Mouse (Mus musculus) intestine, postnatal 0 days (tissue): ENCODE measurements around the gene Gon7. TPM values are rescaled to one million over a fixed set of nuclear protein-coding genes. Genes with fewer than 3 reads are reported as not detected.

Source experiments
- ATAC-seq: fragments of 200-750 bp; cut with Nextera tagmentation; 2 replicates; pipeline ENCODE4 v1.8.0; 2017; ENCODE audit warnings: mild to moderate bottlenecking, moderate TSS enrichment, moderate library complexity
- H3K27ac ChIP-seq: fragments of 300-500 bp; sonication (generic); 2 replicates; pipeline ENCODE4 v1.5.1; 2014; ENCODE audit warnings: mild to moderate bottlenecking, low read depth, low read length, moderate library complexity
- H3K27me3 ChIP-seq: fragments of 300-500 bp; sonication (generic); replicated peaks from 2 replicates; pipeline ENCODE4 v1.6.1; 2014; ENCODE audit warnings: low read length, mixed read lengths; ENCODE audit not compliant: control insufficient read depth, insufficient read depth
- H3K36me3 ChIP-seq: fragments of 300-500 bp; sonication (generic); 2 replicates; pipeline ENCODE4 v1.6.1; 2014; ENCODE audit warnings: mild to moderate bottlenecking, moderate library complexity; ENCODE audit not compliant: control insufficient read depth, insufficient read depth
- H3K4me1 ChIP-seq: fragments of 300-500 bp; sonication (generic); replicated peaks from 2 replicates; pipeline ENCODE4 v1.6.1; 2014; ENCODE audit warnings: antibody characterized with exemption, low read length, mixed read lengths; ENCODE audit not compliant: control insufficient read depth, insufficient read depth
- H3K4me2 ChIP-seq: fragments of 300-500 bp; sonication (generic); replicated peaks from 2 replicates; pipeline ENCODE4 v1.6.1; 2014; ENCODE audit warnings: low read depth, mild to moderate bottlenecking, moderate library complexity
- H3K4me3 ChIP-seq: fragments of 300-500 bp; sonication (generic); 2 replicates; pipeline ENCODE4 v1.5.1; 2014; ENCODE audit warnings: low read depth, low read length
- H3K9ac ChIP-seq: fragments of 300-500 bp; sonication (generic); 2 replicates; pipeline ENCODE4 v1.6.1; 2014; ENCODE audit warnings: mild to moderate bottlenecking, low read depth, low read length
- H3K9me3 ChIP-seq: fragments of 300-500 bp; sonication (generic); 2 replicates; pipeline ENCODE4 v1.6.1; 2016; ENCODE audit warnings: mixed run types; ENCODE audit not compliant: control insufficient read depth
- CTCF ChIP-seq: sonication (generic); IDR thresholded peaks from 2 replicates; pipeline ENCODE4 v1.5.1; 2016; ENCODE audit warnings: low read depth, mild to moderate bottlenecking, control low read depth, antibody characterized with exemption, moderate library complexity
- WGBS: fragments of 180-500 bp; shearing (Covaris S2); extraction: QIAGEN DNeasy Blood & Tissue Kit; methylation state at CpG from one replicate; pipeline ENCODE4 v1.1.7; 2014; 5-methylcytosine and 5-hydroxymethylcytosine counted together
- polyA plus RNA-seq: library from polyadenylated mRNA; unstranded; fragments of >200 nt; fragmentation: Nextera tagmentation; extraction: Ambion mirVana; gene quantifications from 2 replicates; pipeline ENCODE4 v1.2.1, GENCODE M21; 2015

Gene Gon7
- polyA plus RNA-seq, 1 experiment from 2014 or later, result 16.5 TPM

DNA sequence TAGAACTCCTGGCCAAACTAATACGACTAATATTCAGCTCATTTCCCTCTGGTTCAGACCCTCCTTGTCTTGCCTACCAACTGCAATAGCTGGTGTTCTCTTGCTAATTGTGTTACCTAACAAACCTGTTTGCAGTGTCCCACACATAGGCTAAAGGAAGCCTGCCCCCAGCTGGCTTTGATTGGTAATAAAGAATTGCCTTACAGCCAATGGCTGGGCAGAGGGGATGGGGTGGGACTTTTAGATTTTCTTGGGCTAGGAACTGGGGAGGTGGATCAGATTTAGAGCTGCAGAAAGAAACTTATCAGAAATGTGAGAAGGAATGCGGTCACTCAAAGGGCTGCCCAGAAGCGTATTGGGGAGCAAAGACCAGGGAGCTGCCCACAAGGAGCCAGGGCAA lies 21.8 kb upstream of the Gon7 start:
- ATAC-seq, result peak; percentile 56; the same call in 1 of the 2 replicates

DNA sequence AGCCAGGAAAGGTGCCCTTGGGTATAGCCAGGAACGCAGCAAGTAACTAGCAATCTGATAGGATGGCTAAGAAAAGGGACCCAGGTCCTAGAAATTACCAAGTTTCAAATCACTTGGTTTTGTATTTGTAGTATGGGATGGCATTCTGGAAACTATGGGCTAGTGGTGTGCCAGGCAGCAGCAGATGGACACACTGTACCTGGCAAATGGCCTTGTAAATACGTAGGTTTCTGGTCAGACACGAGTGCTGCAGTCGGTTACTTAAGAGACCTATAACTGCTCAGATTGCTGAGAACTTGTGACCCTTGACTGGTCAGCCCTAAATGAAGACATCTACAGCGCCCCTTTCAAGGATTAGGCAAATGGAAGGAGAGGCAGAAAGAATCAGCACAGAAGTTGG lies 20.5 kb upstream of the Gon7 start:
- H3K9me3 ChIP-seq, result no peaks in the 10 kb centered on the region
- no peak overlapping the region for H3K4me3 ChIP-seq
- no peak overlapping the region for H3K4me2 ChIP-seq
- peaks cover 42% of the 10 kb centered on the region for H3K36me3 ChIP-seq
- H3K4me1 ChIP-seq, result no peaks in the 10 kb centered on the region
- no peak overlapping the region for H3K9ac ChIP-seq
- H3K27ac ChIP-seq, result no peak overlapping the region
- no peak for ATAC-seq
- 81% methylated on average over 5 of the region's 5 CpGs for WGBS
- no peaks in the 10 kb centered on the region for H3K27me3 ChIP-seq
- no peak for TF ChIP-seq CTCF

More for the DNA sequence above, 21.8 kb upstream of the Gon7 start:
- TF ChIP-seq CTCF, result peak; percentile 53
- H3K36me3 ChIP-seq, result peaks cover 42% of the 10 kb centered on the region
- no peaks in the 10 kb centered on the region for H3K27me3 ChIP-seq
- no peaks in the 10 kb centered on the region for H3K9me3 ChIP-seq
- no peak overlapping the region for H3K27ac ChIP-seq
- H3K4me2 ChIP-seq, result no peak overlapping the region
- no peak overlapping the region for H3K9ac ChIP-seq
- no peaks in the 10 kb centered on the region for H3K4me1 ChIP-seq
- 52% methylated on average over 3 of the region's 3 CpGs for WGBS
- H3K4me3 ChIP-seq, result no peak overlapping the region

DNA sequence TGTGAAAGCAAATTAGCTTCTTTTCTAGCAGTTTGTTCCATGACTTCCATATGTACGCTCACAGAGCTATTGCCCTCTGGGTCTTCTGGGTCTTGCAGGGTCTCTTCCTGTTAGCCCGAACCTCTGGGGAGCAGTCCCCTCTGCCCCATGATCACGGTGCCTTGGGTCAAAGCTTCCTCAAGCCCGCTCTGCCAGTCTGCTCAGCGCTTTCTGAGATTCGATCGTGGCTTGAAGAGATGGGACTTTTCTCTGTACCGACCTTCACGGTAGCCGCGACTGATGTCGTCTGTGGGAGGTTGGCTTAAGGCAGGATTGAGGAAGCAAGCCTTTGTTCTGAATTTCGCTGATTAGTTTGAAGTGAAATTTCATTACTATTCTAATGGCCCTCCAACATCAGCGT lies 18.4 kb upstream of the Gon7 start:
- no peak overlapping the region for H3K4me3 ChIP-seq
- TF ChIP-seq CTCF, result no peak
- H3K36me3 ChIP-seq, result peaks cover 59% of the 10 kb centered on the region
- 94% methylated on average over 14 of the region's 14 CpGs for WGBS
- no peak for ATAC-seq
- no peak overlapping the region for H3K4me2 ChIP-seq
- H3K9me3 ChIP-seq, result no peaks in the 10 kb centered on the region
- no peaks in the 10 kb centered on the region for H3K27me3 ChIP-seq
- H3K9ac ChIP-seq, result no peak overlapping the region
- H3K4me1 ChIP-seq, result no peaks in the 10 kb centered on the region
- no peak overlapping the region for H3K27ac ChIP-seq

DNA sequence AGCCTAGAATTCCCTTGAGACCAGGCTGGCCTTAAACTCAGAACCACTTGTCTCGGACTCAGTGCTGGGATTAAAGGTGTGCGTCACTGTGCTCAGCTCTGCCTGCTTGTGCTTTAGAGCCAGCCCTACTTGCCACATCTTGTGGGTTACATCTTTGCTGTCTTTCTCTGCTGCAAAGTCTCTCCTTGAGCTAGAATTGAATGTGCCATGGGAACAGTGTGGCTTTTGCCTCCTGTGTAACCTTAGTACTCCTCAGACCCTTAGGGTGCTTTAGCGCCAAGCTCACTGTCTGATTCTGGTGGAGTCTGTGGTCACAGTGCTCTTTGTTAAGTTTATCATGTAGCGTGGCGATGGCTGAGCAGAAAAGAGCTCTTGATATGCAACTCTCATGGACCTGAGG lies 15.1 kb upstream of the Gon7 start:
- WGBS, result 92% methylated on average over 5 of the region's 5 CpGs
- H3K27me3 ChIP-seq, result no peaks in the 10 kb centered on the region
- no peaks in the 10 kb centered on the region for H3K9me3 ChIP-seq
- no peak overlapping the region for H3K4me2 ChIP-seq
- H3K9ac ChIP-seq, result no peak overlapping the region
- TF ChIP-seq CTCF, result no peak
- peaks cover 80% of the 10 kb centered on the region for H3K36me3 ChIP-seq
- ATAC-seq, result no peak
- H3K4me1 ChIP-seq, result no peaks in the 10 kb centered on the region
- H3K4me3 ChIP-seq, result no peak overlapping the region
- no peak overlapping the region for H3K27ac ChIP-seq

DNA sequence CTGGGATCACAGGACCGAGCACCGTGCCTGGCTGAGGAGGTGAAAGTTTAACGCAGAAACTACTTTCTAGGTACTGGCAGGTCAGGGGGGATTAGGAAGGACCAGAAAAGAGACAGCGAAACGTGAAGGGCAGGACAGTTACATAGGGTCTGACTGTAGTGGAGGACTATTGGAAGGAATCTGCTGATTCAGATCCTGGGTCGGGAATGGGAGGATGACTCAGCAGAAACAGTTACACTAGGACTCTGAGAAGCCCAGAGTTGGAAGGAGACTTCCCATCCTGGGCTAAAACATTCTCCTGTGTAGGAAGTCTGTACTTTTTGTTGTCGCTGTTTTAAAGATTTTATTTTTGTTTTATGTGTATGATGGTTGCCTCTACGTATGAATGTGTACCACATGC lies 14.0 kb upstream of the Gon7 start:
- no peak for ATAC-seq
- Histone ChIP-seq H3K4me3 (no peak overlapping the region), H3K27ac (peak overlapping the region; percentile 41; the same call in 1 of the 2 replicates), H3K27me3 (no peaks in the 10 kb centered on the region), H3K4me2 (no peak overlapping the region), H3K36me3 (peaks cover 82% of the 10 kb centered on the region), H3K9ac (no peak overlapping the region), H3K4me1 (no peaks in the 10 kb centered on the region), H3K9me3 (no peaks in the 10 kb centered on the region)
- 97% methylated on average over 8 of the region's 8 CpGs for WGBS
- TF ChIP-seq CTCF, result no peak

DNA sequence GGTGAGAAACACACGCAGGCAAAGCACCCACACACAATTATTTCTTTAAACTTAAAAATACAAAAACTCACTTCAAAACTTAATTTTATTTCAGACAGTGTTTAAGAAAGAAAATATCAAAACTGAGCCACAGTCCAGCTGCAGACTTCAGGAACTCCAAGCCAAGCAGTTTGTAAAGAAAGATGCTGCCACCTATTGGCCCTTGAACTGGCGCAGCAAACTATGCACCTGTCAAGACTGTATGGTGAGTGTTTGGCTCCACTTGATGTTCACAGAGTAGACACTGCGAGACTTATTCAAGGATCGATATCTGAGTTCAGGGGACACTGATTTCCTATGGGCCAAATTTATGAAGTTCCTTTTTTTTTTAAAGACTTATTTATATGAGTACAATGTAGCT lies 11.4 kb upstream of the Gon7 start:
- no peak for ATAC-seq
- H3K9ac ChIP-seq, result no peak overlapping the region
- no peak overlapping the region for H3K4me3 ChIP-seq
- TF ChIP-seq CTCF, result peak; percentile 62
- peaks cover 77% of the 10 kb centered on the region for H3K36me3 ChIP-seq
- no peak overlapping the region for H3K27ac ChIP-seq
- no peaks in the 10 kb centered on the region for H3K27me3 ChIP-seq
- 93% methylated on average over 4 of the region's 4 CpGs for WGBS
- no peak overlapping the region for H3K4me2 ChIP-seq
- H3K4me1 ChIP-seq, result no peaks in the 10 kb centered on the region
- H3K9me3 ChIP-seq, result no peaks in the 10 kb centered on the region

DNA sequence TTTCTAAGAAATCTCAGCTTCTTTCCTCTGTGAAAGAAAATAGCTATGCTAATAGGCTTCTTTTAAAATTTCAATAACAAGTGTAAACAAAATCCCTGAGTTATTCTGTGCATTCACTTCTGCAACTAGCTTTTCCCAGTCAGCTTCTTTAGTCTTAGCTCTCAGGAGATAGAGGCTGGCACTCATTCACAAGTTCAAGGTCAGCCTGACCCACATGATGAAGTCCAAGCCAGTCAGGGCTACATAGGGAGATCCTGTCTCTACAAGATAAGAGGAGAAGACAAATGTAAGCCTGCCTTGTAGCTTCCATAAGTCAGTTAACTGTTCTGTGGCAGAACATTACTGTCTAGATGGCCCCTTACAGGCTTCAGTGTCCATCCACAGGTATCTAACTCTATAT lies 6.1 kb upstream of the Gon7 start:
- Histone ChIP-seq H3K36me3 (peaks cover 31% of the 10 kb centered on the region), H3K9ac (no peak overlapping the region), H3K27me3 (no peaks in the 10 kb centered on the region)

More for the DNA sequence above, 6.1 kb upstream of the Gon7 start:
- no peaks in the 10 kb centered on the region for H3K4me1 ChIP-seq
- H3K4me2 ChIP-seq, result no peak overlapping the region
- TF ChIP-seq CTCF, result no peak
- H3K27ac ChIP-seq, result no peak overlapping the region
- no peaks in the 10 kb centered on the region for H3K9me3 ChIP-seq
- ATAC-seq, result no peak
- H3K4me3 ChIP-seq, result no peak overlapping the region
